Mouse (Mus musculus) cerebellum, postnatal 25 days (tissue): Measurements from ENCODE around the gene Cox8a.
A peak's percentile ranks its signal among the peaks of the same experiment; 100 is the strongest.

ENCODE experiments used
- DNase-seq, 2 experiments: peaks; one replicate each; pipeline ENCODE4 v3.0.0; 2021; ENCODE audit warnings: mixed read lengths in 2 of 2

Gene Cox8a

GRCm38 (mm10) chr19:7217162-7217925 is at the start of gene Cox8a:
Cox8a (minus strand) TSS chr19:7217616.
- DNase-seq = peak; percentile 97

GRCm38 (mm10) chr19:7266421-7266831 is 49.0 kb upstream of the Cox8a start:
- peak; percentile 31 to 46 for DNase-seq

- DNase-seq = peak; percentile 62 to 76
Measured at GRCm38 (mm10) chr19:7265478-7266191, 48.2 kb upstream of the Cox8a start.

GRCm38 (mm10) chr19:7264766-7265331 is 47.4 kb upstream of the Cox8a start:
- peak in 1 of 2 experiments; percentile 55 for DNase-seq

- DNase-seq = peak; percentile 87 to 92
Measured at GRCm38 (mm10) chr19:7264088-7264765, 46.8 kb upstream of the Cox8a start.

- no peak for DNase-seq
Measured at GRCm38 (mm10) chr19:7262592-7262991, 45.2 kb upstream of the Cox8a start.

GRCm38 (mm10) chr19:7261964-7262363 is 44.5 kb upstream of the Cox8a start:
- DNase-seq = no peak

- no peak for DNase-seq
Measured at GRCm38 (mm10) chr19:7261476-7261875, 44.1 kb upstream of the Cox8a start.

- peak; percentile 55 to 81 for DNase-seq
Measured at GRCm38 (mm10) chr19:7257881-7258280, 40.5 kb upstream of the Cox8a start.

- DNase-seq = no peak
Measured at GRCm38 (mm10) chr19:7246021-7246420, 28.6 kb upstream of the Cox8a start.

- DNase-seq = peak; percentile 94 to 98
Measured at GRCm38 (mm10) chr19:7240782-7241690, 23.6 kb upstream of the Cox8a start, which contains the start of gene Naa40. Naa40 (minus strand) TSS chr19:7241183.

GRCm38 (mm10) chr19:7240291-7240690 is 22.9 kb upstream of the Cox8a start:
- DNase-seq = peak; percentile 38 to 39

- DNase-seq = no peak
Measured at GRCm38 (mm10) chr19:7239574-7239973, 22.2 kb upstream of the Cox8a start.

- DNase-seq = no peak
Measured at GRCm38 (mm10) chr19:7236742-7237141, 19.3 kb upstream of the Cox8a start.

- DNase-seq = no peak
Measured at GRCm38 (mm10) chr19:7236011-7236410, 18.6 kb upstream of the Cox8a start.

GRCm38 (mm10) chr19:7235461-7235860 is 18.0 kb upstream of the Cox8a start:
- no peak for DNase-seq

- peak; percentile 83 to 87 for DNase-seq
Measured at GRCm38 (mm10) chr19:7234537-7235221, 17.3 kb upstream of the Cox8a start.

GRCm38 (mm10) chr19:7226511-7226914 is 9.1 kb upstream of the Cox8a start:
- DNase-seq = no peak

GRCm38 (mm10) chr19:7225096-7225690 is 7.8 kb upstream of the Cox8a start:
- no peak for DNase-seq

GRCm38 (mm10) chr19:7224253-7224652 is 6.8 kb upstream of the Cox8a start:
- DNase-seq = no peak

- no peak for DNase-seq
Measured at GRCm38 (mm10) chr19:7223488-7223887, 6.1 kb upstream of the Cox8a start.
